Mouse (Mus musculus) lung, embryonic 16.5 days (tissue): ENCODE data around the gene Prdm1. TPM values are rescaled to one million over a fixed set of nuclear protein-coding genes. Genes with fewer than 3 reads are reported as not detected.

Source experiments
- ATAC-seq: fragments of 200-750 bp; cut with Nextera tagmentation; 2 replicates; pipeline ENCODE4 v1.8.0; 2017; ENCODE audit warnings: low read depth, mild to moderate bottlenecking, moderate library complexity
- H3K27ac ChIP-seq: fragments of 300-500 bp; sonication (generic); 2 replicates; pipeline ENCODE4 v1.5.1; 2014; ENCODE audit warnings: mild to moderate bottlenecking, control low read depth, low read length
- H3K27me3 ChIP-seq: fragments of 300-500 bp; sonication (generic); 2 replicates; pipeline ENCODE4 v1.6.1; 2014; ENCODE audit warnings: low read depth, low read length, mixed read lengths; ENCODE audit not compliant: control insufficient read depth, insufficient read depth
- H3K36me3 ChIP-seq: fragments of 300-500 bp; sonication (generic); 2 replicates; pipeline ENCODE4 v1.6.1; 2014; ENCODE audit warnings: low read length; ENCODE audit not compliant: control insufficient read depth, insufficient read depth
- H3K4me1 ChIP-seq: fragments of 300-500 bp; sonication (generic); replicated peaks from 2 replicates; pipeline ENCODE4 v1.6.1; 2014; ENCODE audit warnings: low read length, mixed read lengths; ENCODE audit not compliant: control insufficient read depth, insufficient read depth
- H3K4me2 ChIP-seq: fragments of 300-500 bp; sonication (generic); 2 replicates; pipeline ENCODE4 v1.6.1; 2014; ENCODE audit warnings: low read depth, low read length, control low read depth
- H3K4me3 ChIP-seq: fragments of 300-500 bp; sonication (generic); 2 replicates; pipeline ENCODE4 v1.5.1; 2014; ENCODE audit warnings: mild to moderate bottlenecking, low read length, control low read depth
- H3K9ac ChIP-seq: fragments of 300-500 bp; sonication (generic); 2 replicates; pipeline ENCODE4 v1.6.1; 2014; ENCODE audit warnings: low read length, control low read depth
- H3K9me3 ChIP-seq: fragments of 300-500 bp; sonication (generic); 2 replicates; pipeline ENCODE4 v1.6.1; 2016; ENCODE audit warnings: low read length; ENCODE audit not compliant: control insufficient read depth
- WGBS: fragments of 180-500 bp; shearing (Covaris S2); extraction: QIAGEN DNeasy Blood & Tissue Kit; methylation state at CpG from one replicate; pipeline ENCODE4 v1.1.7; 2014; 5-methylcytosine and 5-hydroxymethylcytosine counted together
- polyA plus RNA-seq: library from polyadenylated mRNA; unstranded; fragments of >200 nt; fragmentation: Nextera tagmentation; extraction: Ambion mirVana; gene quantifications from 2 replicates; pipeline ENCODE4 v1.2.1, GENCODE M21; 2015

Prdm1 gene
- polyA plus RNA-seq, 1 experiment from 2014 or later, result 2.3 TPM

DNA sequence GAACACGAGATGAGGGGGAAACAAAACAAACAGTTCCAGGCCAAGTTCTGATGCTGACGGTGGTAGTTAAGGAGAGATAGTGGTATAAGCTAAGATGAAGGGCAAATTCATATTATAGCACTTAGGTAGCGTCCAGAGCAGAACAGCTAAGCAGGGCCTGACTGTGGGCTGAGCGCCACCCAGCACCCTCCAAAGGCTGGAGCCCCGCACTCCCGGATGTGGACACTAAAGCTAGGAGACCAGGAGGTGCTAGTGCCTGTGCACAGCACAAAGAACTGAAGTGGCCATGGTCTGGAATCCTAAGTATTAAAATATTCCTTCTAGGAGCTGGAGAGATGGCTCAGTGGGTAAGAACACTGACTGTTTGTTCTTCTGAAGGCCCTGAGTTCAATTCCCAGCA, 67.2 kb downstream of the Prdm1 start:
- WGBS, result 80% methylated on average over 6 of the region's 6 CpGs
- H3K9me3 ChIP-seq, result no peaks in the 10 kb centered on the region
- no peak overlapping the region for H3K4me2 ChIP-seq
- no peak overlapping the region for H3K27ac ChIP-seq
- H3K36me3 ChIP-seq, result no peaks in the 10 kb centered on the region
- H3K4me1 ChIP-seq, result peaks cover 25% of the 10 kb centered on the region
- no peak for ATAC-seq
- H3K4me3 ChIP-seq, result no peak overlapping the region
- peaks cover 13% of the 10 kb centered on the region for H3K27me3 ChIP-seq
- no peak overlapping the region for H3K9ac ChIP-seq

DNA sequence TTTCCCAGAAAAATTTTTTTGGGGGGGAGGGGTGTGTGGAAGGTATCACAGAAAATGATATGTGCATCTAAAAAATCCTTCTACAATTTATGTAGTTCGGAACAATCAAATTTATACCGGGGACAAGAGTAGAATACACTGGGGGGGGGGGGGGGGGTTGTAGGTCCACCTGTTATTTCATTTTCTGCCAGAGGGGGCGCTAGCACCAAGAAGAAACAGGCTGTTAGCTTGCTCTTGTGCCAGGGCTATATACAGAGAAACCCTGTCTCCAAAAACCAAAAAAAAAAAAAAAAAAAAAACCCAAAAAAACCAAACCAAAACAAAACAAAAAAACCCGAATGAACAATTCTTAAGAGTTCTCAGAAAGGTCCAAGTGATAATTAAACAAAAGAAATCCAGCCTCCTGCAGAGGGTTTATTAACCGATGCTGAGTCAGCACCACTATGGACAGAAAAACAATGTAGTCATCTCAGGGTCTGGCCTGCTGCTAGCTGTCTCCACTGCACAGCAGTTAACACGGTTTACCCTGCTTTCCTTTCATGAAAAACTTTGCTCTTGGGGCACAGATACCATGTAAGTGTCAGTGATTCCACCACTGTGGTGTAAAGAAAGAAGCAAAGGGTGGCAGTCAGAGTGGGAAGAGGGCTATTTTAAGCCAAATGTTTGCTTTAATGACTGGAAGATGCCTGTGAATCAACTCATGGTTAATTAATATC, 68.0 kb downstream of the Prdm1 start:
- WGBS, result 20% methylated on average over 6 of the region's 6 CpGs

DNA sequence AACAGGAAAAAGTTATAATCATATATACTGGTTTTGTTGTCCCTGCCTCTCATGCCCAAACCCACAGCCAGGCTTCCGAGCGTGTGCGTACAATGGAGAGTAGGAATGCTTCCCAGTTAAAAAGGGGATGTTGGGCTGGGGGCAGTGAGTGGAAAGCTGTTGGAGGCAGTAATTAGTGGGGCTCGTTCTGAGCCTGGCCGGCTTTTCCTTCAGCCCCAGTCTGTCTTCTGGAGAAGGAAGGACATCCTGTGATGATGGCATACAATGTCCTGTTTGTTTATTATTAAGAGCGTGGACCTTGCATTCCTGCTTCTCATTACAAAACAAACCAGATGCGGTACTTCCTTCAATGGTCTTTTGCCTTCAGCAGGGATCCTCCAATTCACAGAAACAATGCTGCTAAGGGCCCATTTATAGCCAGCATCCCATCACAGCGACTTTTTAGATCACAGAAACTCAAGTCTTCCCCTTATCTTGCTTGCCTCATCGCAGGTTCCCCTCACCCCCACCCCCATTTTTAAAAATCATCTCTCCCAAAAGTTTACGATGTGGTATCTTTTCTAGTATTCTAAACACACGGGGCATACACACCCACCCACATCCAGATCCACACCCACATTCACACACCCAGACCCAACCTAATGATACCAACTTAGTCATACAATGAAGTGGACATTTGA, 68.8 kb downstream of the Prdm1 start:
- ATAC-seq, result no peak
- peak overlapping the region; percentile 79 for H3K27ac ChIP-seq
- H3K27me3 ChIP-seq, result peaks cover 6% of the 10 kb centered on the region; the same call in 1 of the 2 replicates
- peak overlapping the region; percentile 73 for H3K4me3 ChIP-seq
- H3K36me3 ChIP-seq, result no peaks in the 10 kb centered on the region
- H3K9me3 ChIP-seq, result no peaks in the 10 kb centered on the region
- H3K9ac ChIP-seq, result peak overlapping the region; percentile 72
- H3K4me2 ChIP-seq, result peak overlapping the region; percentile 96
- WGBS, result 8% methylated on average over 11 of the region's 11 CpGs
- H3K4me1 ChIP-seq, result peaks cover 16% of the 10 kb centered on the region

More for the DNA sequence above, 68.0 kb downstream of the Prdm1 start:
- H3K27me3 ChIP-seq, result peaks cover 11% of the 10 kb centered on the region; the same call in 1 of the 2 replicates
- no peak overlapping the region for H3K27ac ChIP-seq
- H3K4me2 ChIP-seq, result no peak overlapping the region
- no peak overlapping the region for H3K4me3 ChIP-seq
- H3K9me3 ChIP-seq, result no peaks in the 10 kb centered on the region
- ATAC-seq, result no peak
- H3K9ac ChIP-seq, result no peak overlapping the region
- peaks cover 20% of the 10 kb centered on the region for H3K4me1 ChIP-seq
- no peaks in the 10 kb centered on the region for H3K36me3 ChIP-seq

DNA sequence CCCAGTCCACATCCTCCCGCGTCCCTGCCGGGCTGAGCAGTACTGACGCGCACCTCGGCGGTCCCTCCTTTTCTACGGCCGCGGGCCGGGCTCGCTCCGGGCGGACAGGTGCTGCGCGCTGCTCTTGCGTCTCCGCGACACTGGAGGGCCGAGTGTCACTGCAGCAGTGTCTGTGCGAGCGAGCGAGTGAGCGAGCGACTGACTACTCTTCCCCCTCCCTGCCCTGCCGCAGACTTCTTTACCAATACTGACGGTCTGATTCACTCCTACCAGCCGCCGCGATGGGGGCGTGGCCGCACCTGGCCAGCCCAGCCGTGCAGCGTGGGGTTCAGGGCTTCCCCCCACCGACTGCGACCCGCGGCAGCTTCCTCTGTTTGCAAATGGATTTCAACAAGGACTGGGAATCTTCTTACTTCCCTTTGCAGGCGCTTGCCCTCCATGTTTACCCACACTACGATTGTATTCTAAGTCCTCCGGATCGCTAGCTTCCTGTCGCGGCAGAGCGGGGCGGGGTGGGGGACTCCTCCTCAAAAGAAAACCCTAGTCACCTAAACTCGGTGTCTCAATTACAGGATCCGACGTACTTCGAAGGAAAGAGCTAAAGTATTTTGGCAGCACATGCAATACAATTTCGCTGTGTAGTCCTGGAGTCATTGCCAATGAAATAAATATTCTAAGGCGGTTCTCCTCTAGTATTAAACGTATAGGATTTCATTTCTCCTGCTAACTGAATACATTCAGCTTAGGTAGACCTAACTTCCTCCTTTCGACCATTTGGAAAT, 69.6 kb downstream of the Prdm1 start:
- Histone ChIP-seq H3K36me3 (no peaks in the 10 kb centered on the region), H3K9ac (peak overlapping the region; percentile 72), H3K9me3 (no peaks in the 10 kb centered on the region), H3K27ac (peak overlapping the region; percentile 79), H3K4me1 (peaks cover 16% of the 10 kb centered on the region), H3K4me3 (peak overlapping the region; percentile 73), H3K4me2 (peak overlapping the region; percentile 96), H3K27me3 (peaks cover 2% of the 10 kb centered on the region; the same call in 1 of the 2 replicates)
- ATAC-seq, result peak; percentile 81
- WGBS, result under 1% methylated on average over 54 of the region's 54 CpGs

DNA sequence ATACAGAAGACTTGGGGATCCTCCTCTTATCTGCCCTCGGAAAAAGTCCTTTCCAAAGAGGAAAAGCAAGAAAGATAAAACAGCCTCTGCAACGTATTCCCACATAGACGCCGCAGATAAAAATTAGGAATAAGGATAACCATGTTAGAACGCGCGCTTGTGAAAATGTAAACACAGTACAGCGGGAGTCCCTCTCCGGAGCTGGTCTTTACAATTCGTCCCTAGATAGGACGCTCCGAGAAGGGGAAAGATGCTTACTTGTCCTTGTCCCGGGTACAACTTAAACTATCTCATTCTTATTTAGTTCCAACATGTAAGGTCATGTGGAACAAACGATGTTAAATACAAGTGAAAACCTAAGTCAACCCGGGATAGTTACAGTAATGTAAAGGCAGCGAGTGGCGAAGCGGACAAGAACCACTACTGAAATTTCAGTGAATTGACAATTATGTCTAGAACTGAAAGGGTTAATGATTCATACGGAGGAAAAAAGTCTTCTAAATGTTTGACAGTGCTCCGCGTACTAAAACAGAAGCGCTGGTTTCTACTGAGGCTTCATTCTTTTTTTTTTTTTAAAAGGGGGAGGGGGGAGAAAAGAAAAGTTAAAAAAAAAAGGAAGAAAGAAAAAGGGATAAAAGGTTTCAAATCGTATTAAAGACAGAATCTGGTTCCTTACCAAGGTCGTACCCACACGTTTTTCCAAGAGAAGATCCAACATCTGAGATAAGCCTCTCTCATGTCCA, 70.3 kb downstream of the Prdm1 start:
- Histone ChIP-seq H3K36me3 (no peaks in the 10 kb centered on the region), H3K4me1 (peaks cover 16% of the 10 kb centered on the region), H3K4me2 (peak overlapping the region; percentile 96), H3K4me3 (peak overlapping the region; percentile 73), H3K27me3 (peaks cover 2% of the 10 kb centered on the region; the same call in 1 of the 2 replicates), H3K9ac (peak overlapping the region; percentile 72), H3K27ac (peak overlapping the region; percentile 79), H3K9me3 (no peaks in the 10 kb centered on the region)
- under 1% methylated on average over 25 of the region's 25 CpGs for WGBS
- no peak for ATAC-seq

DNA sequence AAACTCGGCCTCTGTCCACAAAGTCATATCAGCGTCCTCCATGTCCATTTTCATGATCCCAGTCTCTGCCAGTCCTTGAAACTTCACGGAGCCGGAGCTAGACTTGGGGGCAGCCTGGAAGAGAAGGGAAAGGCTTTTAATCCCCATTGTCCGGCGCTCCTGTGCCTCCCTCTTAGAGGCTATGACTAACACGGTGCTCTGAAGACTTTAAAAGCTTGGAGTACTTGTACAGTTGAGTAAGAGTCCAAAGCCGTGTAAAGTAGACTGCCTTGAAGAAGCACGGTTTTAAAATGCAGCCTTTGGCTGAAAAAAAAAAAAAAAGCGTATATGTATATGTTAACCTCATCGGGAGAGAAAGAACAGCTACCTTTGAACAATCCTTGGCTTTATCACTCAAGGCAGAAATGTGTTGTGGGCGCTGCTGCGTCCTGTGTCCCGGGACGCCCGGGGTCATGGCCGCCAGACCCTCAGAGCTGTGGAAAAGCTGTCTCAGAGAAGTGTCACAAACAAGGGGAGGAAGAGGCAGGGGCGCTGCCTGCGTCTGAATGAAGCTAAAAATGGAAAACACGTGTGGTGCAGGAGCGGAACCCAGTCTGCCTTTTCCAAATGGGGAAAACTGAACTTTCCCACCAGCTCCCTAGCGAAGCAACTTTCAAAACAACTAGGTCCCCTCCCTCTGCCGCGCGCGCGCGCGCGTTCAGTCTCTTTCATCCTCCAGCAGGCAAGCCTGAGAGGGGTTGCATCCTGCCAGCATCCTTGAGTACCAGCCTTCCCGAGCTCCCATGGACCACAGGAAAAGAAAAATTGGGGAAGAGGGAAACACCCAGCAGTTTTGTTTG, 71.3 kb downstream of the Prdm1 start:
- ATAC-seq, result peak; percentile 15; the same call in 1 of the 2 replicates
- Histone ChIP-seq H3K4me3 (peak overlapping the region; percentile 73), H3K27me3 (peaks cover 2% of the 10 kb centered on the region; the same call in 1 of the 2 replicates), H3K36me3 (no peaks in the 10 kb centered on the region), H3K9ac (peak overlapping the region; percentile 56), H3K27ac (no peak overlapping the region), H3K9me3 (no peaks in the 10 kb centered on the region), H3K4me1 (peaks cover 11% of the 10 kb centered on the region), H3K4me2 (peak overlapping the region; percentile 96)
- 2% methylated on average over 31 of the region's 31 CpGs for WGBS

DNA sequence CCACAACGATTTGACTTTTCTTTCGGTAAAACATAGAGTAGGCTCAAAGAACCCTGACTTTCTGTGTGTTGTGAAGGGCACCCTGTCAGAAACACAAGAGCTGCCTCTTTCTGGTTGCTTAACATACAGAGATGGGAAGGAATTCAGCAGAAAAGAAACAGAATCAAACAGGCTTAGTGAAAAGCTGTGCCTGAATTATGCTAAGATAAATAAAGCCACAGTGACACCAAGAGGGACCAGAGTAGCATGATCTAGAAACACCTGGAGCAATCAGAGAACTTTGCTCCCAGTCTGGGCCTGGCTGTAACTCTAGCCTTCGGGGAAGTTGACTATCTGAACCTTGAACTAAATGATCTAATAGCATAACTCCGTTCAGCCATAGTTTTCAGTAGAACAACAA, 73.5 kb downstream of the Prdm1 start:
- Histone ChIP-seq H3K4me3 (no peak overlapping the region), H3K36me3 (no peaks in the 10 kb centered on the region), H3K4me2 (no peak overlapping the region), H3K4me1 (peaks cover 9% of the 10 kb centered on the region), H3K27me3 (peaks cover 2% of the 10 kb centered on the region; the same call in 1 of the 2 replicates), H3K9me3 (no peaks in the 10 kb centered on the region), H3K27ac (no peak overlapping the region), H3K9ac (no peak overlapping the region)
- WGBS, result 61% methylated on average over 4 of the region's 4 CpGs
- ATAC-seq, result no peak

DNA sequence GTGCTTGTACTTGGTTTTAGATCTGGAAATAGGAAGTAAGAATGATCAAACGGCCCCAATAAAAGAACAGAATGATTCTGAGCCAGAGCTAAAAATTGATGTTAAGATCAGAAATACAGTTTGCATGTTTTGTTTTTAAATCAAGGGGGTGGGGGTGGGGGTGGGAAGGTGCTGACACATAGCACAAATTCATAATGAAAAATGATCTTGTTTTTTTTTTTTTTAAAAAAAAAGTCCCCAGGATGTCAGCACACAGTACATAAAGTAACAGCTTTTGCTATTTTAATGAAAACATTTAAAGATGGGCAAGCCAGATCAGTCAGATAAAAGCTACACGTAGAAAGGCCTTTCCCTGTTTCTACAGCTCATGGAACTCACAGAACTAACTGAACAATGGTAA, 74.2 kb downstream of the Prdm1 start:
- no peaks in the 10 kb centered on the region for H3K9me3 ChIP-seq
- H3K4me1 ChIP-seq, result peaks cover 5% of the 10 kb centered on the region
- H3K4me3 ChIP-seq, result no peak overlapping the region
- 42% methylated on average over 2 of the region's 2 CpGs for WGBS
- H3K4me2 ChIP-seq, result no peak overlapping the region
- no peaks in the 10 kb centered on the region for H3K36me3 ChIP-seq
- no peaks in the 10 kb centered on the region; the same call in 1 of the 2 replicates for H3K27me3 ChIP-seq
- H3K27ac ChIP-seq, result no peak overlapping the region
- H3K9ac ChIP-seq, result no peak overlapping the region
- no peak for ATAC-seq
